Mouse (Mus musculus): ENCODE data around the gene Schip1. TPM values are rescaled to one million over a fixed set of nuclear protein-coding genes. Genes with fewer than 3 reads are reported as not detected.

The Schip1 gene
- polyA plus RNA-seq, 1 experiment from 2014 or later = 37.1 TPM

GRCm38 (mm10) chr3:68541688-68542087, 477.1 kb downstream of the Schip1 start:
- no peak overlapping the region for H3K9ac ChIP-seq (ENCODE audit: low read depth, low read length)
- H3K4me2 ChIP-seq (ENCODE audit: low read depth, low read length) = no peak overlapping the region
- no peak for ATAC-seq (ENCODE audit: low read depth)
- DNase-seq (ENCODE audit: low spot score) = no peak
- H3K27me3 ChIP-seq (replicated peaks; ENCODE audit: control insufficient read depth, insufficient read depth, low read length) = no peaks in the 10 kb centered on the region
- 90% methylated on average over 8 of the region's 8 CpGs for WGBS
- H3K4me3 ChIP-seq (ENCODE audit: low read depth, low read length) = no peak overlapping the region
- no peak overlapping the region for H3K27ac ChIP-seq (replicated peaks; ENCODE audit: low read depth, low read length)
- 0 out of 2 replicates have a peak, but pooled peaks cover 4% of the 10 kb centered on the region for H3K9me3 ChIP-seq (ENCODE audit: control insufficient read depth, low read length)
- H3K4me1 ChIP-seq (ENCODE audit: control insufficient read depth, insufficient read depth, low read length) = no peaks in the 10 kb centered on the region
- no peaks in the 10 kb centered on the region for H3K36me3 ChIP-seq (ENCODE audit: control insufficient read depth, insufficient read depth, low read length)

- ATAC-seq (ENCODE audit: low read depth) = peak; percentile 85
- H3K27ac ChIP-seq (replicated peaks; ENCODE audit: low read depth, low read length) = no peak overlapping the region
- no peaks in the 10 kb centered on the region for H3K4me1 ChIP-seq (ENCODE audit: control insufficient read depth, insufficient read depth, low read length)
- H3K4me2 ChIP-seq (ENCODE audit: low read depth, low read length) = peak overlapping the region; percentile 56
- H3K9me3 ChIP-seq (ENCODE audit: control insufficient read depth, low read length) = no peaks in the 10 kb centered on the region
- no peaks in the 10 kb centered on the region for H3K27me3 ChIP-seq (replicated peaks; ENCODE audit: control insufficient read depth, insufficient read depth, low read length)
- peak overlapping the region; percentile 31 for H3K4me3 ChIP-seq (ENCODE audit: low read depth, low read length)
- H3K9ac ChIP-seq (ENCODE audit: low read depth, low read length) = peak overlapping the region; percentile 37; the same call in 1 of the 2 replicates
- DNase-seq (ENCODE audit: low spot score) = peak; percentile 78
- no peaks in the 10 kb centered on the region for H3K36me3 ChIP-seq (ENCODE audit: control insufficient read depth, insufficient read depth, low read length)
- WGBS = 4% methylated on average over 7 of the region's 7 CpGs
Observed at GRCm38 (mm10) chr3:68542944-68543501, 478.4 kb downstream of the Schip1 start.

GRCm38 (mm10) chr3:68544811-68545210, 480.2 kb downstream of the Schip1 start:
- no peak overlapping the region for H3K4me2 ChIP-seq (ENCODE audit: low read depth, low read length)

GRCm38 (mm10) chr3:68545898-68546297, 481.3 kb downstream of the Schip1 start:
- Histone ChIP-seq H3K36me3 (ENCODE audit: control insufficient read depth, insufficient read depth, low read length) (no peaks in the 10 kb centered on the region), H3K9ac (ENCODE audit: low read depth, low read length) (no peak overlapping the region), H3K4me2 (ENCODE audit: low read depth, low read length) (no peak overlapping the region), H3K27ac (replicated peaks; ENCODE audit: low read depth, low read length) (no peak overlapping the region), H3K4me3 (ENCODE audit: low read depth, low read length) (no peak overlapping the region), H3K9me3 (ENCODE audit: control insufficient read depth, low read length) (no peaks in the 10 kb centered on the region), H3K4me1 (ENCODE audit: control insufficient read depth, insufficient read depth, low read length) (no peaks in the 10 kb centered on the region), H3K27me3 (replicated peaks; ENCODE audit: control insufficient read depth, insufficient read depth, low read length) (no peaks in the 10 kb centered on the region)
- ATAC-seq (ENCODE audit: low read depth) (no peak), DNase-seq (ENCODE audit: low spot score) (no peak)
- 33% methylated on average over 6 of the region's 6 CpGs for WGBS

More at GRCm38 (mm10) chr3:68544811-68545210, 480.2 kb downstream of the Schip1 start:
- H3K9me3 ChIP-seq (ENCODE audit: control insufficient read depth, low read length) = no peaks in the 10 kb centered on the region
- no peaks in the 10 kb centered on the region for H3K27me3 ChIP-seq (replicated peaks; ENCODE audit: control insufficient read depth, insufficient read depth, low read length)
- DNase-seq (ENCODE audit: low spot score) (no peak), ATAC-seq (ENCODE audit: low read depth) (no peak)
- H3K36me3 ChIP-seq (ENCODE audit: control insufficient read depth, insufficient read depth, low read length) = no peaks in the 10 kb centered on the region
- no peak overlapping the region for H3K4me3 ChIP-seq (ENCODE audit: low read depth, low read length)
- H3K9ac ChIP-seq (ENCODE audit: low read depth, low read length) = no peak overlapping the region
- WGBS = 67% methylated on average over 7 of the region's 7 CpGs
- no peak overlapping the region for H3K27ac ChIP-seq (replicated peaks; ENCODE audit: low read depth, low read length)
- no peaks in the 10 kb centered on the region for H3K4me1 ChIP-seq (ENCODE audit: control insufficient read depth, insufficient read depth, low read length)

GRCm38 (mm10) chr3:68555087-68555662, 490.6 kb downstream of the Schip1 start:
- Histone ChIP-seq H3K4me1 (ENCODE audit: control insufficient read depth, insufficient read depth, low read length) (no peaks in the 10 kb centered on the region), H3K36me3 (ENCODE audit: control insufficient read depth, insufficient read depth, low read length) (no peaks in the 10 kb centered on the region), H3K9ac (ENCODE audit: low read depth, low read length) (no peak overlapping the region), H3K27me3 (replicated peaks; ENCODE audit: control insufficient read depth, insufficient read depth, low read length) (no peaks in the 10 kb centered on the region), H3K4me2 (ENCODE audit: low read depth, low read length) (no peak overlapping the region), H3K9me3 (ENCODE audit: control insufficient read depth, low read length) (no peaks in the 10 kb centered on the region), H3K4me3 (ENCODE audit: low read depth, low read length) (no peak overlapping the region), H3K27ac (replicated peaks; ENCODE audit: low read depth, low read length) (no peak overlapping the region)
- no peak for DNase-seq (ENCODE audit: low spot score)
- WGBS = 73% methylated on average over 4 of the region's 4 CpGs
- ATAC-seq (ENCODE audit: low read depth) = 0 out of 2 replicates have a peak, but pooled peaks have one; percentile 22

GRCm38 (mm10) chr3:68556891-68557290, 492.3 kb downstream of the Schip1 start:
- no peaks in the 10 kb centered on the region for H3K36me3 ChIP-seq (ENCODE audit: control insufficient read depth, insufficient read depth, low read length)
- H3K4me1 ChIP-seq (ENCODE audit: control insufficient read depth, insufficient read depth, low read length) = no peaks in the 10 kb centered on the region
- no peak overlapping the region for H3K4me2 ChIP-seq (ENCODE audit: low read depth, low read length)
- H3K27ac ChIP-seq (replicated peaks; ENCODE audit: low read depth, low read length) = no peak overlapping the region
- WGBS = 88% methylated on average over 9 of the region's 9 CpGs
- ATAC-seq (ENCODE audit: low read depth) = no peak
- no peaks in the 10 kb centered on the region for H3K9me3 ChIP-seq (ENCODE audit: control insufficient read depth, low read length)
- no peak overlapping the region for H3K9ac ChIP-seq (ENCODE audit: low read depth, low read length)
- H3K27me3 ChIP-seq (replicated peaks; ENCODE audit: control insufficient read depth, insufficient read depth, low read length) = no peaks in the 10 kb centered on the region
- no peak overlapping the region for H3K4me3 ChIP-seq (ENCODE audit: low read depth, low read length)
- DNase-seq (ENCODE audit: low spot score) = no peak

GRCm38 (mm10) chr3:68558744-68559143, 494.1 kb downstream of the Schip1 start:
- WGBS = 80% methylated on average over 6 of the region's 6 CpGs
- no peak for ATAC-seq (ENCODE audit: low read depth)

GRCm38 (mm10) chr3:68560057-68560456, 495.5 kb downstream of the Schip1 start:
- Histone ChIP-seq H3K27ac (replicated peaks; ENCODE audit: low read depth, low read length) (no peak overlapping the region), H3K4me3 (ENCODE audit: low read depth, low read length) (no peak overlapping the region), H3K36me3 (ENCODE audit: control insufficient read depth, insufficient read depth, low read length) (no peaks in the 10 kb centered on the region), H3K4me2 (ENCODE audit: low read depth, low read length) (no peak overlapping the region), H3K27me3 (replicated peaks; ENCODE audit: control insufficient read depth, insufficient read depth, low read length) (no peaks in the 10 kb centered on the region), H3K9me3 (ENCODE audit: control insufficient read depth, low read length) (no peaks in the 10 kb centered on the region), H3K9ac (ENCODE audit: low read depth, low read length) (no peak overlapping the region), H3K4me1 (ENCODE audit: control insufficient read depth, insufficient read depth, low read length) (no peaks in the 10 kb centered on the region)
- ATAC-seq (ENCODE audit: low read depth) (no peak), DNase-seq (ENCODE audit: low spot score) (no peak)
- 79% methylated on average over 5 of the region's 5 CpGs for WGBS

More at GRCm38 (mm10) chr3:68558744-68559143, 494.1 kb downstream of the Schip1 start:
- DNase-seq (ENCODE audit: low spot score) = no peak
- Histone ChIP-seq H3K36me3 (ENCODE audit: control insufficient read depth, insufficient read depth, low read length) (no peaks in the 10 kb centered on the region), H3K4me2 (ENCODE audit: low read depth, low read length) (no peak overlapping the region), H3K4me3 (ENCODE audit: low read depth, low read length) (no peak overlapping the region), H3K9ac (ENCODE audit: low read depth, low read length) (no peak overlapping the region), H3K27ac (replicated peaks; ENCODE audit: low read depth, low read length) (no peak overlapping the region), H3K4me1 (ENCODE audit: control insufficient read depth, insufficient read depth, low read length) (no peaks in the 10 kb centered on the region), H3K9me3 (ENCODE audit: control insufficient read depth, low read length) (no peaks in the 10 kb centered on the region), H3K27me3 (replicated peaks; ENCODE audit: control insufficient read depth, insufficient read depth, low read length) (no peaks in the 10 kb centered on the region)

- H3K4me1 ChIP-seq (ENCODE audit: control insufficient read depth, insufficient read depth, low read length) = no peaks in the 10 kb centered on the region
- no peak overlapping the region for H3K4me3 ChIP-seq (ENCODE audit: low read depth, low read length)
- H3K9me3 ChIP-seq (ENCODE audit: control insufficient read depth, low read length) = no peaks in the 10 kb centered on the region
- H3K27ac ChIP-seq (replicated peaks; ENCODE audit: low read depth, low read length) = no peak overlapping the region
- H3K36me3 ChIP-seq (ENCODE audit: control insufficient read depth, insufficient read depth, low read length) = no peaks in the 10 kb centered on the region
- no peak for DNase-seq (ENCODE audit: low spot score)
- no peak for ATAC-seq (ENCODE audit: low read depth)
- H3K27me3 ChIP-seq (replicated peaks; ENCODE audit: control insufficient read depth, insufficient read depth, low read length) = no peaks in the 10 kb centered on the region
- no peak overlapping the region for H3K9ac ChIP-seq (ENCODE audit: low read depth, low read length)
- no peak overlapping the region for H3K4me2 ChIP-seq (ENCODE audit: low read depth, low read length)
- 65% methylated on average over 2 of the region's 2 CpGs for WGBS
Observed at GRCm38 (mm10) chr3:68562838-68563237, 498.2 kb downstream of the Schip1 start.
